Mouse (Mus musculus) brain, embryonic 18.5 days (tissue): ENCODE measurements around the gene Tmem106c.

Experiments
- DNase-seq: peaks from one replicate; pipeline ENCODE4 v3.0.0-alpha.2; 2012; ENCODE audit warnings: low read depth, low spot score

The Tmem106c gene

GRCm38 (mm10) chr15:97952137-97952888 is 11.7 kb upstream of the Tmem106c start:
- DNase-seq: peak; percentile 39

GRCm38 (mm10) chr15:97952889-97953189 is 11.2 kb upstream of the Tmem106c start:
- no peak for DNase-seq

- no peak for DNase-seq
Measured at GRCm38 (mm10) chr15:97954671-97955070, 9.3 kb upstream of the Tmem106c start.

GRCm38 (mm10) chr15:97955286-97955685 is 8.7 kb upstream of the Tmem106c start:
- no peak for DNase-seq

- DNase-seq: no peak
Measured at GRCm38 (mm10) chr15:97955742-97956141, 8.3 kb upstream of the Tmem106c start.

- no peak for DNase-seq
Measured at GRCm38 (mm10) chr15:97956416-97956815, 7.6 kb upstream of the Tmem106c start.

GRCm38 (mm10) chr15:97963329-97963988 is 541 bp upstream of the Tmem106c start:
- no peak for DNase-seq

GRCm38 (mm10) chr15:97964836-97965187 is 812 bp downstream of the Tmem106c start:
- DNase-seq: no peak

GRCm38 (mm10) chr15:97965311-97966045 is 1.5 kb downstream of the Tmem106c start:
- DNase-seq: no peak

GRCm38 (mm10) chr15:97970299-97970698 is 6.3 kb downstream of the Tmem106c start:
- DNase-seq: no peak

GRCm38 (mm10) chr15:97972580-97972979 is 8.6 kb downstream of the Tmem106c start:
- no peak for DNase-seq

GRCm38 (mm10) chr15:97973248-97974005 is 9.4 kb downstream of the Tmem106c start:
- DNase-seq: no peak

- no peak for DNase-seq
Measured at GRCm38 (mm10) chr15:97981560-97981959, 17.6 kb downstream of the Tmem106c start.

- no peak for DNase-seq
Measured at GRCm38 (mm10) chr15:97989544-97989943, 25.5 kb downstream of the Tmem106c start.

GRCm38 (mm10) chr15:97990124-97990523 is 26.1 kb downstream of the Tmem106c start:
- DNase-seq: no peak

- no peak for DNase-seq
Measured at GRCm38 (mm10) chr15:97990721-97991120, 26.7 kb downstream of the Tmem106c start.

- no peak for DNase-seq
Measured at GRCm38 (mm10) chr15:97991285-97991895, 27.4 kb downstream of the Tmem106c start.

- DNase-seq: no peak
Measured at GRCm38 (mm10) chr15:97992027-97992711, 28.2 kb downstream of the Tmem106c start.

- DNase-seq: peak; percentile 90
Measured at GRCm38 (mm10) chr15:97992712-97993286, 28.8 kb downstream of the Tmem106c start.

GRCm38 (mm10) chr15:97996716-97997256 is 32.8 kb downstream of the Tmem106c start:
- DNase-seq: peak; percentile 64
